Mouse (Mus musculus) CH12F3 (cell line): ENCODE data around the gene Rorc.

Source experiments
- in situ Hi-C: fragments of 300-500 bp; cut with MboI; formaldehyde crosslinking; loops from 2 replicates; pipeline ENCODE4 v1.14.3; 2020; ENCODE audit warnings: low sequenced_read_pairs

Gene Rorc

GRCm38 (mm10) chr3:94372641-94373040, at the start of gene Rorc:
Gene Rorc, plus strand, starts transcription at chr3:94372794.
- in situ Hi-C loops, result loop anchor here (10.0 kb wide), 1 partner anchor 72 kb away; the partner anchor contains the start of genes Mrpl9 and Oaz3

DNA sequence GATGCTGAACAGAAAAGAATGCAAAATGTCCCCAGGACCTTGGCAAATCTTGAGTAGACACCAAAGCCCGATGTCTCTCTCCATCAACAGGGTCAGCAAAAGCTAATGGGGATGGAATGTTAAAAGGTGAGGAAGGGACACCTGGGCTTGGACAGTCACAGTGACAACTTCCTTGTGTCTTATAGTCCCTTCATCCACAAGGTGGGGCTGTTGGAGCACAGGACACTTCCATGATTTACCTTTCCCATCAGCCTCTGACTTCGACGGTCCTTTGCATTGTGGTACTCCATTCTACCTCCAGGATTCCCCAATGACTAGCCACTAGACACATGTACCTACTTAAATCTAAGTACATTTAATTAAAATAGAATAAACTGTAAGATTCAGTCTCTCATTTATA, 43.9 kb upstream of the Rorc start:
- in situ Hi-C loops, result no loop called here

GRCm38 (mm10) chr3:94334442-94334841, 38.2 kb upstream of the Rorc start:
- in situ Hi-C loops, result no loop called here

DNA sequence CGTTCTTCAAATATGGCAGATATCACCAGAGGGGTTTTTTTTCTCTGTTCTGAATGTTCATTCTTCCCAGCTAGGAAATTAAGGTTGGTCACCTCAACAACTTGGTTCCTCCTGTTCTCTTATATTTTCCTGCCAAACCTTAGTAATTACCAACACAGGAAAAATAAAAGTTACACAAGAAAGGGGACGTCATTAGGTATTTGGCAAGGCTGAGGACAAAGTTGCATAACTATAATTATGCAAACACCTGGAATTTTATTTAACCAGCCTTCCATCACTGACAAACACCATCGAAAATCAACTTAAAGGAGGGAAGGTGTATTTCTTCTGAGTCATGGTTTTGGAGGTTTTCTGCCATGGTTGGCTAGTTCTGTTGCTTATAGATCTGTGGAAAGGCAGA, 34.1 kb upstream of the Rorc start:
- in situ Hi-C loops, result no loop called here

DNA sequence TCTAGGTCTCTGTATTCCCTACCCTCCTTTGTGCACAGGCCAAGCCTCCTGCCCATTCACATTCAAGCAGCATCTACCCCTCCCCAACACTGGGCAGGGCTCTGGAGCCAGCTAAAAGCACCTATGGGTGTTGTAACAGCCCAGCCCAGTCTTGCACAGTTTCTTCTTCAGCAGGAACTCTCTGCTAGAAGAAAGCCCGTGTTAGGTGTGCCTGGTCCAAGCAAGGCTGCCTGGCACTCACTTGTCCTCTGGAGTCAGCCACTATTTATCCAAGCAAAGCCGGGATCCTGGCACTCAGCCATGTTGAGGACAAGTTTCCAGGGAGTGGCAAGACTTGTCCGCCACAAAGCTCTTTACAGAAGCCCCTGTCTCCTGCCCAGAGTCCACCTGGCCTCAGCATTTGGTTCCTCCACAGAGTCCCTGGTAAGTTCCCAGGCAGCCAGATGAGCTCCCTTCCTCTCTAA, 30.6 kb upstream of the Rorc start, which contains the start of gene Them5:
TSS of gene Them5 (plus strand) at position 141 of the 464 bp plus-strand sequence.
- in situ Hi-C loops, result no loop called here

DNA sequence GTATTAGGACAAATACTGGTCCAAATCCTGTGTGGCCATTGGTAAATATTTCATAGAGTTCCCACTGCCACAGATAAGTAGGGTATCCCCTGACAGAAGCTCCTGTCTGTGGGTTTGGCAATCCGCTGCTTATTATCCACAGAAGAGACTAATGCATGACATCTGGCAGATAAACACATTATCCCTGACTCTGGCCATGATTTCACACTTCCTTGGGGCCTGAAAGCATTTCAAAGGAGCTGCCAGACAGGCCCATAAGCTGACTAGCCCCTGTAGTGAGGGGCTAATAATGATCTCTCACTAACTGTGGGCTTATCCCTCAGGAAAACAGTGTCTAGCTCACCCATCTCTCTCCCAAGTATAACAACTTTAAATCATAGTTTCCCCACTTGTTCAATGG, 30.0 kb upstream of the Rorc start:
- in situ Hi-C loops, result no loop called here

DNA sequence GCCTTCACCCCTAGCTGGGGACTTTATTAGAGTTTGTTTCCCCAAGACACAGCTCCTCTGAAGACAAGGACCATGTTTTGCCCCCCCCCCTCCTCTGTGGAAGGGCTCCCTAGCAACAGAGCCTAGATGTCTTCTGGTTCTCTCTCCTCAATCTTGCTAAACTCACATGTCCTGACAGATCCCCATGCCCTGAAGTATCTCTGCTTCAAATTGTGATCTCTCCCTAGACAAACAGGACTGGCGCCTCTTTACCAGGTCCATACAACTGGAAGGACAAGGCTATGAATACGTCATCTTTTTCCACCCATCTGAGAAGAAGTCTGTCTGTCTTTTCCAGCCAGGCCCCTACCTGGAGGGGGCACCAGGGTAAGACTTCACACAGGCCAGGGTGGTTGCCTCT, 28.4 kb upstream of the Rorc start:
- in situ Hi-C loops, result no loop called here

DNA sequence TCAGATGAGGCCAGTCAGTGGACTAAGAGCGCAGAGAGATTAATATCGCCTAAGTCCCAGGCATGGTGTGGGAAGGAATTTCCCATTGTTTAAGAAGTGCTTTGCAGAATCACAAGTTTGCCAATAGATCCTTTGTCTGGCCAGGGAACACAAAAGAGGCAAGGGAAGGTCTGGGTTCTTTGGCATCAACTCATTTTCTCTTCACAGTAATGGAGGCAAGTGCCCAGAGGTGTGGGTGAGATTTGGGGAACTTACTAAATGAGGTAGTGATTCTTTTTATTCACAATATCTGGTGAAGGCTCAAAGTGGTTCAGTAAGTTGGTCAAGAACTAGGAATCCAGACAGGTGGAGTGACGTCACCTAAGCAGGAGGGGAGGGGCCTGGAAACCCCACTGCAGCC, 27.7 kb upstream of the Rorc start:
- in situ Hi-C loops, result no loop called here

DNA sequence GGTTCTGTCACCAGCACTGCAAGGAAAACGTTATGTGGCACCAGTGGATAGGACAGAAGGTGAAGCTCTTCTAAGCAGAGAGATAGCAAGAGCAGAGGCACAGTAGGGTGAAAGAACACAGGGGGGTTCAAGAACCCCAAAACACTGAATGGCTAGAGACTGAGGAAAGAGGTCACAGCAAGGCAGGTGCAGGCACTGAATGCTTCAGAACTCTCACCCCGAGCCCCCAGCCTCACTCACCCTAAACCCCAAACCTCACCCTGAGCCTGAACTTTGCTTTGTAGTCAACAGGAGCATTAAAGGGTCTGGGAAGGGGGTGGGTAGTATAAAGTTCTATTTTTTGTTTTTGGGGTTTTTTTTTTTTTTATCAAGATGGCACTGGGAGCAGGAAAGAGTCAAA, 24.4 kb upstream of the Rorc start:
- in situ Hi-C loops, result no loop called here

DNA sequence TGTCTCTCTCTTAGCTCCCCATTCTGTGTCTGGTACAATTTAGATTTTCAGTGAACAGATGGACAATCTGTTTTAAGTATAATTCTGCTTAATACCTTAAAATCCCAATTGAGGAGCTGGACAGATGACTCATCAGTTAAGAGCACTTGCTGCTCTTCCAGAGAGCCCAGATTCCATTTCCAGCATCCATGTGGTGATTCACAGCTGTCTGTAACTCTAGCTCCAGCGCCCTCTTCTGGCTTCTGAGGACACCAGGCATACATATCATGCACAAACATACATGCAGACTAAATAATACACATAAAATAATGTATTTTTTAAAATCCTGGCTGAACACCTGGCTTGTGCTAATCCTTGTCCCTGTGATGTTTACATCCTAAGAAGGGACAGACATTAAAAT, 11.8 kb upstream of the Rorc start:
- in situ Hi-C loops, result no loop called here

GRCm38 (mm10) chr3:94362138-94362537, 10.5 kb upstream of the Rorc start, which contains the start of gene C2cd4d:
Gene C2cd4d, plus strand, starts transcription at chr3:94362438.
- in situ Hi-C loops, result no loop called here

DNA sequence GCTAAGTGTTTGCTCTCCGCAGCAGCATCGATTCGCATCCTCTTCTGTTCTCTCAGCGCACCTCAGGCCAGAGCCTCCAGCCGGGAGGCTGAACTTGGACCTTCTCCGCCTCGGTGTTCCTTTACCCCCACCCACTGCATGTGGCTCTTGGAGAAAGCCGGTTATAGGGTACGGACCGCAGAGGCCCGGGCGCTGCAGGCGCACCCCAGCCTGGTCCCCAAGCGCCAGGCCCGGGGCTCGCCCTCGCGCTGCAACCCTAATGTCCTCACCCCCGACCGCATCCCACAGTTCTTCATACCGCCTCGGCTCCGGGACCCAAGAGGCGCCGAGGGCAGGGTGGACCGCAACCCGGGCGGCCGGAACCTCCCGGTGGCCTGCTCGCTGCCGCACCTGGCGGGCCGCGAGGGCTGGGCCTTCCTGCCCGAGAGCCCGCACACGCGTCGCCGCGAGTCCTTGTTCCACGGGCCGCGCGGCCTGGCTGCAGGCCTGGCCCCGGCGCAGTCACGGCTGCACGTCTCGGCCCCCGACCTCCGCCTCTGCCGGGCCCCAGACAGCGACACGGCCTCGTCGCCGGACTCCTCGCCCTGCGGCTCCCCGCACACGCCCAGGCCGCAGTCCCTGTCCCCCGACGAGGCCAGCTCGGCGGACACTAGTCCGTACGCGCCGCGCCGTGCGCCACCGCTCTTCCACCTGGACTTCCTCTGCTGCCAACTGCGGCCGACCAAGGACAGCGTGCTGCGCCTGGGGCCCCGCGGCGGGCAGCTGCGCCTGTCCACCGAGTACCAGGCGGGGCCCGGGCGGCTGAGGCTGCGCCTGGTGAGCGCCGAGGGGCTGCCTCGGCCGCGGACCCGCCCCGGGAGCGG, 9.1 kb upstream of the Rorc start:
- in situ Hi-C loops, result no loop called here

DNA sequence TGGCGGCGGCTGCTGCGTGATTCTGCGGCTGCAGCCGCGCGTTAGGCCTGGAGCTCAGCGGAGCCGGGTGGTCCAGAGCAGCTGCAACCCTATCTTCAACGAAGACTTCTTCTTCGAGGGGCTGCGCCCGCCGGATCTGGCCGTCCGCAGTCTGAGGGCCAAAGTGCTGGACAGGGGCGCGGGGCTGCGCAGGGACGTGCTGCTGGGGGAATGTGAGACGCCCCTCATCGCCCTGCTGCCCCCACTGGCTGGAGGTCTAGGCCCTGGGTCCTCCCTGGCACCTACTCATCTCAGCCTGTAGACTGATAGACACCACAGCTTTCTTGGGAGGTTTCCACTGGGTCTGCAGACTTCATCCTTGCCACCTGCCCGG, 8.5 kb upstream of the Rorc start:
- in situ Hi-C loops, result no loop called here

DNA sequence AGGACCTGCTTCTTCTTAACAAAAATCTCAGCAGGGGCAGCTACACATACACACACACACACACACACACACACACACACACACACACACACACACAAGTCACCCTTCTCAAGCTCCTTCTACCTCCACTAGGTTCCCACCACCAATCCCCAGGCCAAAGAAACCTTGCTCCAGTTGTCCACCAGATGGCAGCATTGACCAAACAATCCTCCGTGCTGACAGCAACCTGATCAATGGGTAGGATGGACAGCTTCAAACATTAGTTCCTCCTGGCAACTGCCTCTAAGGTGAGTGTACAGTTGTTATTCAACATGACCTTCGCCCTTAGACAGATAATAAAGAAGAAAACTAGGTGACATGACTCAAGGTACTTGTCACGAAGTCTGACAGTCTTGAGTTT, 5.8 kb upstream of the Rorc start:
- in situ Hi-C loops, result no loop called here

DNA sequence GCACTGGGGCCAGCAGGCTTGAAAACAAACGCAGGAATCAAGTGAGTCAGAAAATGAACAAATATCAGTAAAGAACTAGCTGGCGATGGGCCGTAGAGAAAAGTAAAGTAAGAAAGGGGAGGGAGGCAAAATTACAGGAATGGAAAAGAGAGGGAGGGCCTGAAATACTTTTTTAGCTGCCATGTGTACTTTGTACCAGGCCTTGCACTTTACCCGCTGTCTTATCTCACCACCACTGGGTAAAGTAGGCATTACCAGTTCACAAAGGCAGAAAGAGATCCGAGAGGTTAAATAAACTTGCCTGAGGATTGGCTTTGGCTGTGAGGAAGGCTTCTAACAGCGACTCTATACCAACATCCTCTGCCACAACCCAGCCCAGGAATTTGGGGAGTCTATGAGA, 5.1 kb upstream of the Rorc start:
- in situ Hi-C loops, result no loop called here

DNA sequence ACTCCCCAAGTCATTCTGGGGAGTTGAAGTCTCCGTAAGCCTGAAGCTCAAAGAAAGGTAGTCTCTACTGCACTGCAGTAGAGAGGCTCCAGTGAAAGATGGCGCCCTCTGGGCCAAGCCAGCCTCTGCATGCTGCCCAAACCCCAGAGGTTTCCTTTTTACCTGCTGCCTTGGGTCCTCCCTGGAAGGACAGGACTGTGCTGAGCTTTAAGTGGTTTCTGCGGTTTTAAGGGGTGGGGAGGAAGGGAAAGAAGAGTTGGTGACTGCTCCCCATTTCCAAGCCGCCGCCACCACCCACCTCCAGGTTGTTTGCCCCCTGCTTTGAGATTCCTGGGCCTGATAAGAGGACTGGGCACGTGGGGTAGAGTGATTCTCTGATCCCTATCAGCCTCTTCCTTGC, 4.0 kb upstream of the Rorc start:
- in situ Hi-C loops, result no loop called here

- in situ Hi-C loops, result loop anchor here (10.0 kb wide), 1 partner anchor 75 kb away; the partner anchor contains the start of genes Mrpl9 and Oaz3
Observed at GRCm38 (mm10) chr3:94369709-94370108, 2.9 kb upstream of the Rorc start.

- in situ Hi-C loops, result loop anchor here (10.0 kb wide), 1 partner anchor 73 kb away; the partner anchor contains the start of genes Mrpl9 and Oaz3
Observed at GRCm38 (mm10) chr3:94371637-94372036, 957 bp upstream of the Rorc start.

- in situ Hi-C loops, result loop anchor here (10.0 kb wide), 1 partner anchor 73 kb away; the partner anchor contains the start of genes Mrpl9 and Oaz3
Observed at GRCm38 (mm10) chr3:94372038-94372437, 556 bp upstream of the Rorc start.

- in situ Hi-C loops, result loop anchor here (10.0 kb wide), 1 partner anchor 72 kb away; the partner anchor contains the start of genes Mrpl9 and Oaz3
Observed at GRCm38 (mm10) chr3:94373090-94373489, 496 bp downstream of the Rorc start.

GRCm38 (mm10) chr3:94373597-94374011, 1.0 kb downstream of the Rorc start:
- in situ Hi-C loops, result loop anchor here (10.0 kb wide), 1 partner anchor 71 kb away; the partner anchor contains the start of genes Mrpl9 and Oaz3

DNA sequence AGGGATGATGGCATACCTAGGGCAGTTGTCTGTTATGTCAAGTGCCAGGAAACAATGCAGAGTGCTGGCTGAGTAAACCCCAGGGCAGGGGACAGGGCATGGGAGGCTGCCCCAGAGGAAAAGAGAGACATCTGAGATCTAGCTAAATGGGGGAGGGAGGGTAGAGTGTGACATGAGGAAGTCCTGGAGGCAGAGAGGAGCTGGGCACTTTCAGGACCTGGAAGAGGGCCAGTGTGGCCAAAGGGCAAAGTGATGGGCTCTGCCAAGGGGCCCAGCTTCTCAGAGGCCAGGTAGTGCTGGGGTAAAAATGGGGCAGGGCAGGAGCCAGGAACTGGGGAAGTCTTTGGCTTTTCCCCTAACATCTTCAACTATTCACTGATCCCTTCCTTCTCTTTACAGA, 2.0 kb downstream of the Rorc start:
- in situ Hi-C loops, result loop anchor here (10.0 kb wide), 1 partner anchor 70 kb away; the partner anchor contains the start of genes Mrpl9 and Oaz3
